Mouse (Mus musculus) 3134 (cell line): ENCODE results near the gene Cct7.
"Not testable (repeated sequence)": the region's sequence is repeated elsewhere in the genome, so short reads cannot be mapped to it uniquely, and the experiment has no call there.

Experiments used
- DNase-seq: peaks from one replicate; pipeline ENCODE4 v3.0.0-alpha.2; 2011; ENCODE audit warnings: low spot score; ENCODE audit not compliant: insufficient read length; ENCODE audit errors: extremely low read depth

Gene Cct7

DNA sequence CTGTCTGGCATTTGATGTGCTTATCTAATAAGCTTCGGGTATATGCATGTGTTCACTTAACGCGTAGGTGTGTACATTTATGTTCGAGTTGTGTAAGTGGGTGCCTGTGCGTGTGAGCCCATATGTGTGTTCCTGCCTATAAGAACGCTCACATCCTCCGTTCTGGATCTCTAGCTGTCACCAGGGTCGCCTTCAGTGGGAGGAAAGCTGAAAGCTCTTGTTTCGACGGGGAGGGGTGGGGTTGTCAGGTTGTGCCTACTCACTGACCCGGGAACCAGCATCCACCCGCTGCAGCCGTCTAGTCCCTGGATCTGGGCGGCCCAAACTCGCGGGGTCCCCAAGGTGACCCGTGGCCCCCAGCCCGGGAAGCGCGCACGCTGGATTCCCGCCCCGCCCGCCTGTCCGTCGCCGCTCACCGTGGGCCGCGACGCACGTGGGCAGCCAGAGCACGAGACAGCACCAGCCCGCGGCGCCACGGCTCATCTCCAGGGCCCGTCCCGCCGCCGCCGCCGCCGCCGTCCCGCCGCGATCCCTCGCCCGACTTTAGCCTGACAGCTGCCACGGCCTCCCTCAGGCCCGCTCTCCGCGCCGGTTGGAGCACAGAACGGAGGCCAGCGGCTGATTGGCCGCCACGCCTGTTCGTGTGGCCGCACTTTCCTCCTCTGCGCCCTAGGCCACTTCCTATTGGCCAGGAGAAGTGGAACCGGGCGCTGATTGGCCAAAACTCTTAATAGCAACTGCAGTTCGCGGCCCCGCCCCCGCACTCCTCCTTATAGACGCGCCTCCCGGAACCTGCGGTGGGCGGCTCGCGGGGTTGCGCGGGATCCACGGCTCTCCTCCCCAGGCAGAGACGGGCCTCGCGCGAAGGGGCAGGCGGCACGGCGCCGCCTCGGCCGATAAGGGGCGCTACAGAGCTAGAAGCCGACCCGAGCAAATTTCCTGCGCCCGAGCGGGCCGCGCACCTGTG is at the start of gene Cct7:
TSS of gene Cct7 (plus strand) at position 818 of the 967 bp plus-strand sequence.
- peak; percentile 97 for DNase-seq

DNA sequence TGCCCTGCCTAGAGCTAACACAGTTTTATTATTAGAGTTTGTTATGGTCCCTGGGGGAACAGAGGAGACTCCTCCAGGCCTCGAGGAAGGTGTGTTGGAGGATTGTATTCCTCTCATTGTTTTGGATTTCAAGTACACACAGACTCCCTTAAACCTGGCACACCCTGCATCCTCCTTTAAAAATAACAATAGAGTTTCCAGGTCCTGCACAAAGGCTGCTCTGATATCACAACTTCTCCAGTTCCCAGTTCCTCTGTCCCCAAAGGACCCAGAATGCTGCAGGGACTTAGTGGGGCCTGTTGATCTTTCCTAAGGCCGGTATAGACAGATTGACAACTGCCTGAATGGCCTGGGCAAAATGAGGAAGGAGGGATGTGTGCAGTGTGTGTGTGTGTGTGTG is 48.7 kb upstream of the Cct7 start:
- no peak for DNase-seq

DNA sequence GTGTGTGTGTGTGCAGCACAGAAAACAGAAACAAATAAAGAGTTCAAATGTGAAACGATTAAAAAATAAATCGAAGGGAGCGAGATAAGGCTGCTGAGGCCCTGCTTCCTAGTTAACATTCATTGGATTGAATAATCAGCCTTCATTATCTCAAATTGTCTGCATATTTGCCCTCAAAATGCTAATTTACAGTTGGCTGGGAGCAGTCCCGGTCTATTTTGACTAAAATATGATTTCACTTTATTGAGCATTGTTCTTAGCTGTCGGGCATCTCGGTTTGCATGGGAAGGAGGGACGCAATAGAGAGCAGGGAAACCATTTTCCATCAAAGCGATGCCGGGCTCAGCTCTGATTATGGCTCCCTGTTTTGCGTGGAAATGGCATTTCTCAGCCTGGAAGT is 48.3 kb upstream of the Cct7 start:
- DNase-seq = no peak

DNA sequence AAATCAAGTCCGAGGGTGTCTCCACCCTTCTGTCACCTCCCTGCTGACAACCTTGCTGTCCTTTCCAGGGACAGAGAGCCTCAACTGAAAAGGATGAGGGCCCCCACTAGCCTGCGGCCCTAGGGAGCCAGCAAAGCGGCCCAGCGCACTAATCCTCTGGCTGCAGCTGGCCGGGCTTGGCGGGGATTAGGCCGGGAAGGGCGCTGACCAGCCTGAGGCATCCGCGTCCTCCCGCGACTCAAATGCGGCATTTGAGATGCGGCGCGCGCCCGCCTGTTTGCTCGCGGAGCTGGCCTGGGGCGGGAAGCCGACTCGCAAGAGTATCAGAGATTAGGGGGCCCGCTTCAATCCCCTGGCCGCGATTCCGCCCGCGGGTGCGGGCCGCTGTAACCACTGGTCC is 42.3 kb upstream of the Cct7 start:
- no peak for DNase-seq

DNA sequence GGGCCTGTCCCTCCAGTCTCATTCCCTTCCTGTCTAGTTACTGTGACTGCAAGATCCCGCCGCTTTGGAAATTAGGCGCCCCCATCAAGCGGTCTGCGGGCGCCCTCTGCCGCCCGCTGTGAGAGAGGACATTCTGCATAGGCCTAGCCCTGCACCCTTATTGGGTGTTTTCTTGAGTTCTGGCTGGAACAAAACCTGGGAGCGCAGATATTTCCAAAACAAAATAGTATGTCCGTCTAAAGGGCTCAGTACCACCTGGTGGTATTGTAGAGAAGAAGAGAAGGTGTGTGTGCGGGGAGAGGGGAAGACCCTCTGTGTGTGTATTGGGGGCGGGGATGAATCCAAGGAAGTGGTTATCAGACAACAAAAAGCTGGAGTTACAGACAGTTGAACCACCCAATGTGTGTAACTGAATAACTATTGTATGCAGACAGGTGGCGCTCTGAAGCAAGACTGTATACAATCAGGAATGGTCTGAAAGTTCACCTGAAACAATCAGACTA is 40.5 kb upstream of the Cct7 start:
- peak; percentile 84 for DNase-seq

DNA sequence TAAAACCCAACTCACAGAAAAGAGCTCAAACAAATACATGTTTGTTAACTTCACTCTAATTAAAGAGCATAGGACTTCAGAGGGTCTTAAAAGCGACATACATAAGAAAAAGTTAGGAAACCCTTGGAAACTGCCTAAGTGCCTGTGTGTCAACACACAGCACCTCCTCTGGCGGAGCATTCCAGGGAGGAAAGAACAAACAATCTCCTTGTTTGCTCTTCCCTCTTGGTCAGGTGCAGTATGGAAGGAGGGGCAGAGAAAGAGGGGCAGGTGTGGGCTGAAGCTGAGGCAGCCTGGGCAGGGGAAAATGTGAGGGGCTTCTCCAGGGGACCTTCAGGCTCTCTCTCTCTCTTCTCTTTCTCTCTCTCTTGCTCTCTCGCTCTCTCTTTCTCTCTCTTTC is 35.5 kb upstream of the Cct7 start:
- DNase-seq = no peak

DNA sequence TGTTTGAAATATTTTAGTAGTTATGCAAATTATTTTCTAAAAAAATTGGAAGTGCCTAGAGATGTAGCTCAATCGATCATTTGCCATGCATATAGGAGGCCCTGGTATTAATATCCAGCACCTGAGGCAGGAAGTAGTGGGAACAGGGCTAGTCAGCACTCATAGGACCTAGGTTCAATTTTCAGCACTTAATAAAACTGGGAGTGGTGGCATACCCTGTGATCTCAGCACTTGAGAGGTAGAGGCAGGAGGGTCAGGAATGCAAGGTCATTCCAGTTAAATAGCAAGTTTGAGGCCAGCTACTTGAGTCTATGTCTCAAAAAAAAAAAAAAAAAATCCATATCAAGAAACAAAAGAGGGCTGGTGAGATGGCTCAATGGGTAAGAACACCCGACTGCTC is 32.2 kb upstream of the Cct7 start:
- no peak for DNase-seq

DNA sequence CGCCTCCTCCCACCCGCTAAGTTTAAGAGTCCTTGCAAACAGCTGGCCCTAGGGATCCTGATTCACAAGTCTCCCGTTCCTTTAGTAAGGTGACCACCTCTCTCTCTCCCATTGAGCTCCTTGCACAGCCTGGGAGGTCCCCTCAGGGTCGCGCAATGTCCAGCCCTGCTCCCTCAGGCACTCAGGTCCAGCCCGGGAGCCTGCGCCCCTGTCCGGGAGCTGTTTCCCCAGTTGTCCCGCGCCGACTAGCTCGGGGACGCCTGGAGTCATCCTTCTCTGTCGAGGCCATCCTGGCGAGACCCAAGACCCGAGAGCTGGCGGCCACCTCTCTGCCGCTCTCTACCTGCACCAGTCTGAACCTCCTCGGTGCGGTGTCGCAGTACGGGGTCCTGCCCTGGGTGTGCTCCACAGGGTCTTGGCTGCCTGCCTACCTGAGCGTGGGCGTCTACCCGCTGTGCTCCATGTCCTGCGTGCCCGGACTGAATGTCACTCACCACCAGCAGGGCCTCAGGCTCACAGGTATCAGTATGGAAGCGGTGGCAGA is 27.4 kb upstream of the Cct7 start, which contains the start of gene Noto:
TSS of gene Noto (plus strand) at position 51 of the 544 bp plus-strand sequence.
- no peak for DNase-seq

DNA sequence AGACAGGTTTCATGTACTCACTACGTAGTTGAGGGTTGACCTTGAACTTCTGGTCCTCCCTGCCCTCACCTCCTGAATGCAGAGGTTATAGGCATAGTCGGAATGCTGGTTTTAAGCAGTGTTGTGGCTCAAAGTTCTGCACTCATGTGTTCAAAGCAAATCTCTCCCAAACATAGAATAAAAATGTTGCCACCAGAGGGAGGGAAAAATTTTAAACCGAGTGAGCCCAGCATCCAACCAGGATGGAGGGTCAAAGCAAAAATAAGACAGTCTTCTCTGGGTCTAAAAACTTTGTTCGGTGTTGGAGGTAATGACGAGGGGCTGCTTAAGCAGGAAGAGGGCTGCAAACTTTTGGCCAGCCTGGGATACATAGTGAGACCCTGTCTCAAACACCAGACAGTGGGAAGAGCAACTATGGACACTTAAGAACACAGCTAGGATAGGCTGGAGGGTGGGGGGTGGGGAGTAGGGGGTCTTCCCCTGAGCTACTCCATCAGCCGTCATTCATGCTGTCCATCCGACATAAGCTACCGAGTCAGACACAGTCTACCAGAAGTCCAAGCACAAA is 20.0 kb upstream of the Cct7 start:
- DNase-seq = no peak

DNA sequence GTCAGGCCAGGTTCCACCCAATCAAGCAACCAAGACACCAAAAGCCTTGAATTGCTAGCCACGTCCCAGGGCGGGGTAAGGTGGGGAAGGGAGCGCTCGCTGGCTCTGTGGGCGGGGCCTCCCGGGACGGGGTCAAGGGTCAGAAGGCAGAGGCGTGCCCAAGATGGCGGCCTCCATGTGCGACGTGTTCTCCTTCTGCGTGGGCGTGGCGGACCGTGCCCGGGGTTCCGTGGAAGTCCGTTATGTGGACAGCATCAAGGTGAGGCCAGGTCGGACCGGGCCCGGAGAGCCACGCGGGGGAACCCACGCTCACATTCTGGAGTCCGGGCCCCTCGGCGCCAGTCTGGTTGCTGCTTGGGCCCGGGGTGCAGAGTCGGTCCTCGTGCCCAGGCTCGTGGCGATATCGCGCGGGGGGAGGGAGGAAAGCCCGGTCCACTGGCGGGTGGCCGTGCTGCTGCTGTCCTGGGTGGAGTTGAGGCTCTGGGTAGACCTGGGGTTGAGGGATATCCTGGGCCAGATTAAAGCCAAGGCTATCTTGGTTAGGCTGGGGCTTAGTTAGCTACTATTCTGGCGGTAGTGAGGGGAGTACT is 19.4 kb upstream of the Cct7 start, which contains the start of gene Smyd5:
TSS of gene Smyd5 (plus strand) at position 148 of the 590 bp plus-strand sequence.
- DNase-seq = peak; percentile 85

DNA sequence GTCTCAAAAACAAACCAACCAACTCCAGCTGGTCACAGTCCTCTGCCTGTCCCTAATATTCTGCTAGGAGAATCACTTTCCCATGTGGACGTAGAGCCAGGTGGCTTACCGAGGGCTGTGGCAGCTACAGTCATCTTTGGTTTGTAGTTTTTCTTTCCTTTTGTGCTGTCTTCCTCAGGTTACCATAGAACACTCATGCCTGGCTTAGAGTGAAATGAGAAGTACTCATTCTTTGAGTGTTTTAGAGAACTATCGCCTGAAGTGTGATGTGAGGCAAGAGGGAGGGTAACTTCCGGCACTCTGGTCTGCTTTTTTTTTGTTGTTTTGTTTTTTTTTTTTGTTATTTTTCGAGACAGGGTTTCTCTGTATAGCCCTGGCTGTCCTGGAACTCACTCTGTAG is 17.4 kb upstream of the Cct7 start:
- no peak for DNase-seq

DNA sequence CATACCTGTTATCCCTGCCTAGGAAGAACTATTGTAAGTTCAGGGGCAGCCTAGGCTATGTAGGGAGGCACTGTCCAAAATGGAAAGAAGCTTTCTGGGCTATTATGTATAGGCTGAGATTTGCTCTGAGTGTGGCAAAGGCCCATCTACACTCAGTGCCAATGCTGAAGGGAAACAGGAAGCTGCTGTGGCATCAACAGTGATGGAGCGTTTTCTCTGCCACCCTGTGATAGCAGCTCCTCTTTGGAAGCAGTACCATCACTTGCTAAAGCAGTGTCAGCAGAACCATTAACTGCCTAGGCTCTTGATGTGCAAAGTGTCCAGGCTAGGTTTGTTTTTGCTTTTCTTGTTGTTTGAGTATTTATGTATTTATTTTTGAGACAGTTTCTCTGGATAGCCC is 15.1 kb upstream of the Cct7 start:
- no peak for DNase-seq

DNA sequence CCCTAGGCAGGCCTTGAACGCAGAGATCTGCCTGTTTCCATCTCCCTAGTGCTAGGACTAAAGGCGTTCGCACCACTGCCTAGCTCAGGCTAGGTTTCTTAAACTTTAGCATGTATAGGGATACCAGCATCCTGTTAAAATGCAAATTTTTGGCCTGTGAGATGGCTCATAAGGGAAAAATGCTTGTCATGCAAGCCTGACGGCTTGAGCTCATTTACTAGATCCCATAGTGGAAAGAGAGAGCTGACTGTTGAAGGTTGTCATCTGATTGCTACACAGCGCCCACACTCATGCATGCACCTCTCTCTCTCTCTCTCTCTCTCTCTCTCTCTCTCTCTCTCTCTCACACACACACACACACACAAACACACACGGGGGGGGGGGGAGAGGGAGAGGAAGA is 14.7 kb upstream of the Cct7 start:
- no peak for DNase-seq

DNA sequence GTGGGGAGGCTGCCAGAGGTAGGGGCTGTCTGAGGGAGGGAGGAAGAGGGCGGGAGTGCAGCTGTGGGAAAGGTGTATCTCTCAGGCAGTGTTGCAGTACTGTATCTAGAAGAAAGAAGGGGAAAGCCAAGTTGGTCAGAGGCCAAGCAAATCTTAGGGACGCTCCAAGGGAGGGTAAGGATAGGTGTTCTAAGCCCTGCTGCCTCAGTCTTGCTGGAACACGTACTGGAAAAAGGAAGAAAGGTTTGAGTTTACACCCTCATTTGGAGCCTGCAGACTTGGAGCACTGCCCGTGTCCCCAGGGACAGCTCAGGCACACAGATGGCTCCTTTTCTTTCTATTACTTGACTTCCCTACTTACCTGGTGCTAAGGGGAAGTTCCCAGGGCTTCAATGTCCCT is 10.2 kb upstream of the Cct7 start:
- DNase-seq = no peak

DNA sequence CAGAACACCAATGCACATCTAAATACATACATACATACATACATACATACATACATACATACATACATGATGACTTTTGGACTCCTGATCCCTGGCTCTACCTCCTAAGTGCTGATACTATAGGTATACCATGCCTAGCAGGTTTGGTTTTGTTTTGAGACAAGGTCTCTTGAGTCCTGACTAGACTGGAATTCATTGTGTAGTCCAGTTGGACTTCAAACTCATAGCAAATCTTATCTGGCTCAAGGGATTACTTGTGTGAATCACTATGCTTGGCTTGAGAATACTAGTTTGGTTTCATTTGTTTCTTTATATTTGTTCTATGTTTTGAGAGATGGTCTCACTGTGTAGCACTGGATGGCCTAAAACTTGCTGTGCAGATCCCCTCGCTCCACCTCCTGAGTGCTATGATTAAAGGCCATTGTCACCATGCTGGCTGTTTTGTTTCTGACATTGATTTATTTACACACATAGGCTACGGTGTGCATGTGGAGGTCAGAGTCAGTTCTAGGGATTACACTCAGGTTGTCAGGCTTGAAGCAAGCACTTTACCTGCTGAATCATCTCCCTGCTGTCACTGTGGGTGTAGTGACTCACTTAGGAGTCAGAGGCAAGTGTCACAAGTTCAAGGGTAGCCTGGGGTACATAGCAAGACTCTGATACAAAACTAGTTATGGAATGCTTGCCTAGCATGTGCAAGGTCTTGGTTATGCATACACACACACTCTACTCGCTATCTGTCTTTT is 7.7 kb upstream of the Cct7 start:
- no peak for DNase-seq

DNA sequence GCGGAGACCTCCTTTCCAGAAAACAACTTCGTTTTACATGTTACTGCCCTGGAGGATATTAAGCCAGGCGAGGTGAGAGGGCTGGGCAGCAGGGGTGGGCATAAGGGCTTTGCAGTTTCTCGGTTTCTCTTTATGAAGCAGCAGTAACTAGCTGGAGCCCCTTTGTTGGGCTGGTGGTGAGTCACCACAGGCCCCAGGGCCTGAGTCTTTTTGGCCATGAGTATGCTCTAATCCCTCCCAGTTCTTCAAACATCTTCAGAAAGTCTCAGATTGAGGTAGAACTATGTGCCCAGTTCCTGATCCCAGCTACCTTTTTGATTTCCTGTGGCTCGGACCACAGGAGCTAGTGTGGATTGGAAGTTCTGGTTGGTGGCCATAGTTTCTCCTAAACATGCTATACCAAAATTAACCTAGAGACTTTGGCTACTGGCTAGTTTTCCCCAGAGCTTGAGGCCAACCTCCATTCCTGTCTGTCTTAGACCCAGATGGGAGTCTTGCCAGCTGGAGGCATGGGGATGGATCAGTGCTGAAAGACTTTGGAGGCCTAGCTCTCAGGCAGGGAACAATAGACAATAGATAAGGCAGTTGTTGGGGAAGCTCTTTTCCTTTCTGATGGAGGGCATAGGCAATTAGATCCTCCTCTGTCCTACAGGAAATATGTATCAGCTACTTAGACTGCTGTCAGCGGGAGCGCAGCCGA is 6.9 kb upstream of the Cct7 start:
- DNase-seq = no peak

DNA sequence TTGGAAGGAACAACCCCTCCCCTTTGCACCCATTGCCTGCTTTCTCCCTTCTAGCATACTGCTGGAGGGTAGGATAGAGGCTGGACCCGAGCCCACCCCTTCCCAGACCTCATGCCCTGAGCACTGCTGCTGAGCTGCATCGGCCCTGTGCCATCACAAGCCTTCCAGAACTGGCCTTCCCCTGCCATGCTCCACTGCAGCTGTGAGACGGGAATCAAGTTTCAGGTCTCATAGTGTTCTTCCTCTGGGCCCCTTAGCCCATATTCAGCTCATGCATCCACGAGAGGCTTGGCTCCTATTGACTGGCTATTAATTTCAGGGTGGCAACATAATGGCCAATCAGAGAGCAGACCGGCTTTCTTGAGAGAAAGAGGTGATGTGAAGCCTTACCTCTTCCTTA is 6.0 kb upstream of the Cct7 start:
- no peak for DNase-seq

DNA sequence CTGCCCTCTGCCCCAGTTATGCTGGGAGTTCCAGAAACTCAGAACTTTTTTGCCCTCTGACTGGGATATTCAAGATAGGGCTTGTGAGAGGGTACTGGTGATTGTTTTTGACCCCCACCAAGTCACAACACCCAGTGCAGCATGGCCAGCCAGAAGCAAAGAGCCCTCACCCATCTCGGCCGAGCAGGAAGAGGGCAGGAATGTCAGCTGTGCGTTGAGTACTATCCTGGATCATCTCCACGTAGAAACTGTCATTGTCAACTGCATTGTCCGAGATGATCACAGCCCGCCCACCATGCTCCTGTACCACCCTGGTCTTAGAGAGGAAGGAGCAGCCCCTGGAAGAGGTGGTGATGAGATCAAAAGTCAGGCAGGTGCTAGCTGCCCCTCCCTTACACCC is 4.0 kb upstream of the Cct7 start:
- DNase-seq = no peak

DNA sequence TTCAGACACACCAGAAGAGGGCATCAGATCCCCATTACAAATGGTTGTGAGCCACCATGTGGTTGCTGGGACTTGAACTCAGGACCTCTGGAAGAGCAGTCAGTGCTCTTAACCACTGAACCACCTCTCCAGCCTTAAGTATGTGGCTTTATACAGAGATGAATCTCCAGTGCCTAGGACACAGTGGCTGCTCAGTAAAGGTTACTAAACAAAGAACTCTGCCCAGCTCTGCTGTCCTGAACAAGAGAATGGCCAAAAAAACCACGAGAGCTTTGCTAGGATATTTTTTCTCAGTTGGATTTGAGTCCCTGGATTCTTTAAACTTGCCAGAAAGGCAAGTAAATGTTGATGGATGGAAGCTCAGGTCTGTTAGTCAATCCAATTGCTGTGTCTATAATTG is 1.2 kb upstream of the Cct7 start:
- not testable (repeated sequence) for DNase-seq
